Mouse (Mus musculus): ENCODE measurements around the gene Ptpn1. TPM values are rescaled to one million over a fixed set of nuclear protein-coding genes. Genes with fewer than 3 reads are reported as not detected.

The Ptpn1 gene
- polyA plus RNA-seq, 1 experiment: 34.3 TPM

DNA sequence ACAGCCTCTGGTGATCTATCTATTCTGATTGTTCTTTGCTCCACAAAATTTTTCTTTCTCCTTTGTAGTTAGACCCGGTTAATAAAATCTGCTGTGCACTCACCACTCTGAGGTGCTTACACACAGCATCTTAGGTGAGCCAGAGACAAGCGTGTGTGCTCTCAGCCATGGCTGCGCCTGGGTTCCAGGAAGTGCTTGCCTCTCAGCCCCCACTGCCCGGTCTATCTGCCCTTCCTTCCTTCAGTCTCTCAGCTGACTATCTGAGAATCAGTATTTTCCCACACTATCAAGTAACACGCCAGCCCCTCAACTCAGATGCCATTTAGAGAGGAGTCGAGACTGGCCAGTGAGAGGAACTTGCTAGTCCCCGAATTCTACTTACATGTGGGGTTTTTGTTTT lies 28.1 kb downstream of the Ptpn1 start:
- peak overlapping the region; percentile 64 for H3K27ac ChIP-seq (ENCODE audit: control insufficient read depth, insufficient read depth, low read depth, low read length, poor library complexity)
- TF ChIP-seq POLR2A (IDR thresholded peaks at IDR 0.05; ENCODE audit: borderline replicate concordance, control insufficient read depth, low read depth, low read length) (no peak), CTCF (IDR thresholded peaks at IDR 0.05; ENCODE audit: control insufficient read depth, insufficient read depth, low read length) (no peak)

GRCm38 (mm10) chr2:167960584-167960983 lies 28.7 kb downstream of the Ptpn1 start:
- H3K4me1 ChIP-seq (ENCODE audit: control insufficient read depth, insufficient read depth, low read length): peaks cover 13% of the 10 kb centered on the region
- no peak overlapping the region for H3K4me3 ChIP-seq (replicated peaks; ENCODE audit: control insufficient read depth, low read depth, low read length)
- TF ChIP-seq POLR2A (IDR thresholded peaks at IDR 0.05; ENCODE audit: borderline replicate concordance, control insufficient read depth, low read depth, low read length): no peak
- 90% methylated on average over 8 of the region's 8 CpGs for WGBS
- H3K27ac ChIP-seq (ENCODE audit: control insufficient read depth, insufficient read depth, low read depth, low read length, poor library complexity): no peak overlapping the region; the same call in 1 of the 2 replicates

More for the DNA sequence above, 28.1 kb downstream of the Ptpn1 start:
- WGBS: 17% methylated on average over 7 of the region's 7 CpGs
- H3K4me1 ChIP-seq (ENCODE audit: control insufficient read depth, insufficient read depth, low read length): peaks cover 13% of the 10 kb centered on the region
- no peak overlapping the region for H3K4me3 ChIP-seq (replicated peaks; ENCODE audit: control insufficient read depth, low read depth, low read length)

GRCm38 (mm10) chr2:167962347-167962746 lies 30.5 kb downstream of the Ptpn1 start:
- TF ChIP-seq CTCF (IDR thresholded peaks at IDR 0.05; ENCODE audit: control insufficient read depth, insufficient read depth, low read length): no peak
- TF ChIP-seq POLR2A (IDR thresholded peaks at IDR 0.05; ENCODE audit: borderline replicate concordance, control insufficient read depth, low read depth, low read length): no peak
- H3K27ac ChIP-seq (ENCODE audit: control insufficient read depth, insufficient read depth, low read depth, low read length, poor library complexity): no peak overlapping the region
- H3K4me1 ChIP-seq (ENCODE audit: control insufficient read depth, insufficient read depth, low read length): peaks cover 13% of the 10 kb centered on the region
- WGBS: 82% methylated on average over 6 of the region's 6 CpGs
- H3K4me3 ChIP-seq (replicated peaks; ENCODE audit: control insufficient read depth, low read depth, low read length): no peak overlapping the region

GRCm38 (mm10) chr2:167963176-167963575 lies 31.3 kb downstream of the Ptpn1 start:
- H3K27ac ChIP-seq (ENCODE audit: control insufficient read depth, insufficient read depth, low read depth, low read length, poor library complexity): no peak overlapping the region
- TF ChIP-seq CTCF (IDR thresholded peaks at IDR 0.05; ENCODE audit: control insufficient read depth, insufficient read depth, low read length) (no peak), POLR2A (IDR thresholded peaks at IDR 0.05; ENCODE audit: borderline replicate concordance, control insufficient read depth, low read depth, low read length) (no peak)
- no peak overlapping the region for H3K4me3 ChIP-seq (replicated peaks; ENCODE audit: control insufficient read depth, low read depth, low read length)
- peaks cover 9% of the 10 kb centered on the region for H3K4me1 ChIP-seq (ENCODE audit: control insufficient read depth, insufficient read depth, low read length)
- WGBS: 88% methylated on average over 4 of the region's 4 CpGs

GRCm38 (mm10) chr2:167963778-167964300 lies 32.0 kb downstream of the Ptpn1 start:
- no peak overlapping the region for H3K4me3 ChIP-seq (replicated peaks; ENCODE audit: control insufficient read depth, low read depth, low read length)
- 71% methylated on average over 9 of the region's 9 CpGs for WGBS
- peaks cover 8% of the 10 kb centered on the region for H3K4me1 ChIP-seq (ENCODE audit: control insufficient read depth, insufficient read depth, low read length)
- no peak overlapping the region for H3K27ac ChIP-seq (ENCODE audit: control insufficient read depth, insufficient read depth, low read depth, low read length, poor library complexity)
- TF ChIP-seq CTCF (IDR thresholded peaks at IDR 0.05; ENCODE audit: control insufficient read depth, insufficient read depth, low read length): no peak
- TF ChIP-seq POLR2A (IDR thresholded peaks at IDR 0.05; ENCODE audit: borderline replicate concordance, control insufficient read depth, low read depth, low read length): no peak

- 91% methylated on average over 9 of the region's 9 CpGs for WGBS
- no peak overlapping the region for H3K4me3 ChIP-seq (replicated peaks; ENCODE audit: control insufficient read depth, low read depth, low read length)
- H3K27ac ChIP-seq (ENCODE audit: control insufficient read depth, insufficient read depth, low read depth, low read length, poor library complexity): no peak overlapping the region
- TF ChIP-seq CTCF (IDR thresholded peaks at IDR 0.05; ENCODE audit: control insufficient read depth, insufficient read depth, low read length) (no peak), POLR2A (IDR thresholded peaks at IDR 0.05; ENCODE audit: borderline replicate concordance, control insufficient read depth, low read depth, low read length) (no peak)
- H3K4me1 ChIP-seq (ENCODE audit: control insufficient read depth, insufficient read depth, low read length): peaks cover 6% of the 10 kb centered on the region
These were observed 32.5 kb downstream of the Ptpn1 start for GRCm38 (mm10) chr2:167964320-167964719.

DNA sequence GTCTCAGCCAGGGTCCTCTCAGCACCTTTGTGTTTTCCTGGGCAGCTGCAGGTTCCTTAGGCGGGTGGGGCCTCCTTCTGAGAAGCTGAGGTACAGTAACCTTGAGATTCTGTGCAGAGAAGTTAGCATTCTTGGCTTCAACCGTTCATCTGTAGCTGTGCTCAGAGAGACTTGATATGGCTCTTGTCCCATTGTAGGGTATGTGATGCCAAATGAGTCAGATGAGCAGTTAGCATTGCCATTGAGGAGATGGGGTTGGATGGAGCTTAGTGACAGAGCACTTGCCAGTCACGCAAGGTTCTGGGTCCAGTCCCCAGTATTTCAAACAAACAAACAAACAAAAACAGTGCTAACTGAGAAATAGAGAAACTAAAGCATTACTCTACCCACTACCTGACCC lies 34.1 kb downstream of the Ptpn1 start:
- Histone ChIP-seq H3K4me3 (replicated peaks; ENCODE audit: control insufficient read depth, low read depth, low read length) (no peak overlapping the region), H3K27ac (ENCODE audit: control insufficient read depth, insufficient read depth, low read depth, low read length, poor library complexity) (no peak overlapping the region), H3K4me1 (ENCODE audit: control insufficient read depth, insufficient read depth, low read length) (peaks cover 4% of the 10 kb centered on the region; the same call in 1 of the 2 replicates)
- TF ChIP-seq POLR2A (IDR thresholded peaks at IDR 0.05; ENCODE audit: borderline replicate concordance, control insufficient read depth, low read depth, low read length) (no peak), CTCF (IDR thresholded peaks at IDR 0.05; ENCODE audit: control insufficient read depth, insufficient read depth, low read length) (no peak)
- 86% methylated on average over 3 of the region's 3 CpGs for WGBS

DNA sequence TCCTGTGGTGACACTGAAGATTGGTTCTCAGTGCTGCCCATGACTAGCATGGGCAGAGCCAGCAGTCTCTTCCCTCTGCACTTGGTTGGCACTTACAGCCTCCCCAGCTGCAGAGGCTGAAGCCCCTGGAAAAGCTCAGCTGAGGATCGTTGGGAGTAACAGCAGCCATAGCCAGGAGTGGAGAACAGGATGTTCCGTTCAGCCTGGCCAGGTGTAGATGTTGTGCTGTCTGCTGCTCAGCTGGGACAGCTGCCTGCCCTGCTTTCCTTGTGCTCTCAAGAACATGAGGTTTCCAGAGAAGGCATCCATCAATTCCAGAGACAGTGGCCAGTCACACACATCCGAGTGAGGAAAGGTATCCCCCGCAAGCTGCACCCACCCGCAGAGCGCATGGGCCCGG lies 36.6 kb downstream of the Ptpn1 start:
- TF ChIP-seq CTCF (IDR thresholded peaks at IDR 0.05; ENCODE audit: control insufficient read depth, insufficient read depth, low read length): no peak
- 90% methylated on average over 7 of the region's 7 CpGs for WGBS
- H3K27ac ChIP-seq (ENCODE audit: control insufficient read depth, insufficient read depth, low read depth, low read length, poor library complexity): no peak overlapping the region; the same call in 1 of the 2 replicates
- H3K4me3 ChIP-seq (replicated peaks; ENCODE audit: control insufficient read depth, low read depth, low read length): no peak overlapping the region
- no peaks in the 10 kb centered on the region for H3K4me1 ChIP-seq (ENCODE audit: control insufficient read depth, insufficient read depth, low read length)

All from bone marrow, adult 2 months (tissue).